Mouse (Mus musculus) spleen, adult 2 months (tissue): ENCODE data around the gene Mybpc2.

Experiments used
- CTCF ChIP-seq: fragments of 200-500 bp; IDR thresholded peaks from 2 replicates; pipeline ENCODE4 v1.5.1; 2011; ENCODE audit warnings: mild to moderate bottlenecking, inconsistent platforms; ENCODE audit not compliant: insufficient read depth, insufficient read length, insufficient replicate concordance; ENCODE audit errors: extremely low read depth
- POLR2A ChIP-seq: fragments of 200-500 bp; IDR thresholded peaks from 2 replicates; pipeline ENCODE4 v1.6.1; 2011; ENCODE audit warnings: low read depth, low read length, inconsistent platforms

GRCm38 (mm10) chr7:44475046-44475614, 49.3 kb downstream of the Mybpc2 start:
- TF ChIP-seq POLR2A (no peak), CTCF (no peak)
